Mouse (Mus musculus) heart, adult 10 weeks (tissue): ENCODE measurements around the gene 1110059G10Rik. TPM values are rescaled to one million over a fixed set of nuclear protein-coding genes. Genes with fewer than 3 reads are reported as not detected.

ENCODE experiments used
- polyA plus RNA-seq: library from polyadenylated mRNA; stranded (reverse); fragments of 350-450 nt; fragmentation: Illumina TruSeq; extraction: RNeasy Lipid Tissue Mini Kit (QIAGEN cat#74804); gene quantifications from one replicate; pipeline ENCODE4 v1.2.3, GENCODE M21; 2014; ENCODE audit warnings: low read depth, low replicate concordance

The 1110059G10Rik gene
- polyA plus RNA-seq = 17.4 TPM

DNA sequence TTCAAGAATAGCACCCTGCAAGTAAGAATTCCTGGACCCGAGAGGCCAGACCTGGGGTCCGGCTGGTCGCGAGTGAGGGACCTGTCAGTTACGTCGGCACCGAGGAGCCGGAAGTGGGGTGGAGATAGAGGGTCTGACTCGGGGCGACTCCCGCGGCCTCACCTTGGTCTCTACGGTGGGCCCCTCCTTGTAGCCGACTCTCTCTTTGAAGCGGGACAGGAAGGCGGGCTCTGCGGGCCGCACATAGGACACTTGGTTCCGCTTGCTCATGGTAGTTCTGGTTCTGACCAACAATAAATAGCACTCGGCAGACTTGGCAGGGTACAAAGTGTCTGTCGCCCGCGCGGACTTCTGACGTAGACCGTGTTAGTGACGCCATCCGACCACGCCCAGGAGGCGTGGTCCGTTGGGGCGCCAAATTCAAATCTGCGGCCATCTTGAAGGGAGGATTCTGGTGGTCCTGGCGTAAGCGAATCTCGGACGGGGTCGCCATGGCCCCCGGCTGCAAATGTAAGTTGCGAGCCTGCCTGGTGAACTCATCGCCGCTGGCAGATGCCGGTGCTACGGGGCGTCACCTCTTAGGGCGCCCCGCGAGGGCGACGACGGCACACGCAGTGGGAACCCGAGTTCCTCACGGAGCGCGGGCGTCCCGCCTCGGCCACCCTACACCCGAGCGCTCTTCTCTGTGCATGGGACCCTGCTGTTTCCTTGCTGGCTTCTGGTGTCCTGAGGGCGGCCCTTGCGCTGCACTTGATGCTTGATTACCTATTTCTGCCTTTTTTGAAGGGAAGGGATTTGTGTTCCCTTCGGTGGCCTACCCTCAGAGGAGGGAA lies at the start of gene 1110059G10Rik, which contains the start of gene Kif15:
Gene 1110059G10Rik (minus strand): TSS at position 358 of the 833 bp plus-strand sequence.
Gene Kif15 (plus strand): TSS at position 404 of the 833 bp plus-strand sequence.

DNA sequence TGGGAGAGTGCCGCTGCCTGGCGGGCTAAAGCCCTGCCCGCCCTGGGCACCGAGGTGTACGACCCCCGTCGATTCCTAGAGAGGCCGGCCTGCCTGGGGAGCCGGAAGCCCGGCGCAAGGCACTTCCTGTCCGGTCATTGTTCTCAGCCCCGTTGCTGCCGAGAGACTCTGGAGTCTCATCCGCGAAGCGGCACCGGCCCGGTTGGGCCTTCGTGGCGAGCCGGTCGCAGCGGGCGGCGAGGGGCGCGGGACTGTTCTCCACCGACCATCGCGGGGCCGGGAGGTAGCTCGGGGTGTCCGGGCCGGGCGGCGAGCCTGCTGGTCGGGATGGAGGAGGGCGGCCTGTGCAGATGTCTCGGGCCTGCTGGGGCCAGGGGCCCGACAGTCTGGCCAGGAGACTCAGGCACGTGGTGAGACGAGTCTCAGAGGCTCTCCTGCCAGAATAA lies 27.8 kb downstream of the 1110059G10Rik start, which contains the start of gene Zfp105:
Gene Zfp105 (plus strand): TSS at position 137 of the 446 bp plus-strand sequence.

Other genes starting within 250 kb of the 1110059G10Rik start
- not detected for gene Topaz1, start 203.7 kb downstream of the 1110059G10Rik start, polyA plus RNA-seq
- 47.2 TPM for gene Tcaim, start 145.5 kb downstream of the 1110059G10Rik start, polyA plus RNA-seq
- not detected for gene Gm35549, start 107.0 kb downstream of the 1110059G10Rik start, polyA plus RNA-seq
- gene Zfp445, start 85.0 kb downstream of the 1110059G10Rik start, polyA plus RNA-seq = 72.8 TPM
- gene Zkscan7, start 65.3 kb downstream of the 1110059G10Rik start, polyA plus RNA-seq = 6.9 TPM
- 2.0 TPM for gene Zfp105, start 27.9 kb downstream of the 1110059G10Rik start, polyA plus RNA-seq
- 0.55 TPM for gene Kif15, start within 50 bp of the 1110059G10Rik start, polyA plus RNA-seq
- 20.1 TPM for gene Tmem42, start 70.3 kb upstream of the 1110059G10Rik start, polyA plus RNA-seq
- gene Tgm4, start 83.7 kb upstream of the 1110059G10Rik start, polyA plus RNA-seq = not detected
- 32.8 TPM for gene Zdhhc3, start 162.2 kb upstream of the 1110059G10Rik start, polyA plus RNA-seq
- gene Exosc7, start 162.2 kb upstream of the 1110059G10Rik start, polyA plus RNA-seq = 33.1 TPM
- gene Clec3b, start 199.9 kb upstream of the 1110059G10Rik start, polyA plus RNA-seq = 96.5 TPM